Mouse (Mus musculus): Measurements from ENCODE around the gene Sgms1.

Gene Sgms1

DNA sequence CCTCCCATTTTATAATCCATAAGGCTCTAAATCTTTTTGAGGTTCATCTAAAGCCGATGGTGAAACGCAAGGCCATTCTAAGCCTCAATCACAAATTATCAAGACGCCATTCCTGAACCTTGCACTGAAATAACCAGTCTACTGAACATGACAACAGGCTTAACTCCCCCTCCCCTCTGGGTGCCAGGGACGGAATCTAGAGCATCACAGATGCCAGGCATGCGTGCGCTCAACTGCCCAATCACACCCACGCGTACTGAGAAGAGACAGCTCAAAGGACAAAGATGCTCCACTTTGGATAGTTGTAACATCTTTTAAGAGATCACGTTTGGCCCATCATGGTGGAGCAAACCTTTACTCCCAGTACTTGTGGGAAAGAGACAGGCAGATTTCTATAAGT lies 146.3 kb downstream of the Sgms1 start:
- no peak for DNase-seq (ENCODE audit: low read depth)

DNA sequence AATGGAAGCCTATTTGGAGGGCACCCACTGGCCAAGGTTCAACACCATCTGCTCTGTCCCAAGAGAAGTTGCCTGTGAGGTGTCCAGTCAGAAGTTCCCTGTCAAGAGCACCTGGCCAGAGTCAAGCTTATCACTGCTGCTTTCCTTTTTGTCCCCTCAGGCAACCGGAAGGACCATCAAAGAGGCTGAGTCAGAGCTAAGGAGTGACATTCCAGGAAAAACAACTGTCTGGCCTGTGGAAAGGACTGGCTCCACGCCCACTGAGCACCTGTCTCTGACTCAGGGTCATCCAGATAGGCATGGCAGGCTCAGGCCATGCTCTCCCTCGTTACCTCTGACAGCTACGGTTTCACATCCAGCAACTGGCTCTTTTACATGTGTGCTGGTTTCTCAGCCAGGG lies 147.4 kb downstream of the Sgms1 start:
- no peak for DNase-seq (ENCODE audit: low read depth)

DNA sequence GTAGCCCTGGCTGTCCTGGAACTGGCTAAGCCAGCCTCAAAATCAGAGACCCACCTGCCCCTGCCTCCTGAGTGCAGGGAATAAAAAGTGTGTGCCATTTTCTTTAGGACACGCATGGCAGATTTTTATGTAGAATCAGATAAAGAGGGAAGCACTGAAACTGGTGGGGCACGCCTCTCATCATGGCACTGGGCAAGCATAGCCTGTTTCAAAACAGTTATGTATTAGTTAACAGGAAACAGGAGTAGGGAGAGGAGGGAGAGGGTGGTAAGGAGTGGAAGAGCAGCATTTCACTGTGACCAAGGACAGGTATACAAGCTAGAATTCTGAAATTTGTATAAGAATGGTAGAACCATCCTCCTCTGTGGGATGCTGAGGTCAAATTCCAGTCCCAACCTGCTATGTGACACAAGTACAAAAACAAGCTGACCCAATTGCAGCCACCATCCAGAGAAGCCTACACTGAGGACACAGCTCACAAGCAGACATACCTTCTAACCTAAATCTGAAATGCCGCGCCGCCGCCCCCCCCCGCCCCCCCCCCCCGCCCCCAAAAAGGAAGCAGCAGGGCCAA lies 149.0 kb downstream of the Sgms1 start:
- DNase-seq (ENCODE audit: low read depth), result no peak

DNA sequence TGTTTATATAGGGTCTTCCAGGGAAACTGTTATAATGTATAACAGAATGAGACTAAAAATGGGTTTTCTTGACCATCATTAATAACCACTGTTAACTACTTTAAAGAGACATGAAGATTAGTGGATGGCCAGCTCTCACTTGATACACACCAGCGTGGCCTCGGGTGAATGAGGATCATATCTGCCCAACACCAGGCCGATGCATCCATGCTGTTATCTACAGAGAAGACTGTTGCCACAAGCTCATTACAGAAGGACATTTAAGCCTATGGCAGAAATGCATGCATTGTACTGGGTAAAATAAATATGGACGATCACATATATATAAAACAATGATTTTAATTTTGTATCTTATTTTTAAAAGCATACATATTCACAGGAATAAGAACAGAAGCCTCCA lies 149.6 kb downstream of the Sgms1 start:
- no peak for DNase-seq (ENCODE audit: low read depth)

DNA sequence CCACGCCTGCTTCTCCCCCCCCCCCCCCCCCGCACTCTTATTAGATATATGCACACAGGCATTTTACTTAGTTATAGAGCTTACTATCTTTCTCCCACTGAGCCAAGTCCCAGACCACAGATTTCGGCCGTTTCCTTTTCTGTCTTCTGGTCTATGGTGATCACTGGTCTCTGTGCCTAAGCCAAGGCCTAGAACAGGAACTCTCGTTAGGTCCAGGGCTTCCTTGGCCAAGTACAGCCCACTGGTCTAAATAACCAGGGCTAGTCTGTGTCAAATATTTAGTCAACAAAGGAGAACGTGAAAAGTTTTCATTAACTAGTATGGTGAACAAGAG lies 150.1 kb downstream of the Sgms1 start:
- DNase-seq (ENCODE audit: low read depth), result no peak

DNA sequence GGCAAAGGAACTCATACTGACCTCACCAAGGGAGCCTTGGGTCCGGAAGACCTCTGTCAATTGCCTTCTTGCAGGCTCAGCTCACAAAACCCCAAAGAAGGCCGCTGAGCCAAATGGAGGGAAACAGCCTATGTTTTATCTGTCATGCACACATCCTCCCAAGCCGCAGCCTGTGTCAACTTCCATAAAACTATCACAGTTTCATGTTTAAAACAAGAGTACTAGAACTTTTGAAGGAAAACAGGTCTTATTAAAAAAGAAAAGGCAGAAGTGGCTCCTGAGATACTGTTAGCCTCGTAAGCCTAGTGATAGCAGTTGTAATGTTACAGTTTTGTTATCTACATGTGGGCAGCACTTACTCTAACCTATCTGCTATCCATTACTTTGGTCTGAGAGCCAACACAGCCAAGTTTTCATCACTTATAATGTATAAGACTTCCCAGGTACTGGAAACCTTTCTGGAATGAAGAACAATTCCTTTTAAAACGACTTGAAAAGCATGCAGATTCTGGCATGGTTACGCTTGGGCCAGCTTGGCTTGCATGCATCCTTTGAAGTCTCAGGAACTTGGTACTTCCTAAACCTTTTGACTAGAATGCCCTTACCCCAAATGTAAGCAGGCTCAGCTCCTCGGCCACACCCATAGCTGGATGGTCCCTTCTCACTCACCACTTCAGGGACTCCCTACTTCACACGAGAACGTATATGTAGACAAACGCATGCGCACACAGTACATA lies 150.6 kb downstream of the Sgms1 start:
- DNase-seq (ENCODE audit: low read depth), result peak; percentile 47

DNA sequence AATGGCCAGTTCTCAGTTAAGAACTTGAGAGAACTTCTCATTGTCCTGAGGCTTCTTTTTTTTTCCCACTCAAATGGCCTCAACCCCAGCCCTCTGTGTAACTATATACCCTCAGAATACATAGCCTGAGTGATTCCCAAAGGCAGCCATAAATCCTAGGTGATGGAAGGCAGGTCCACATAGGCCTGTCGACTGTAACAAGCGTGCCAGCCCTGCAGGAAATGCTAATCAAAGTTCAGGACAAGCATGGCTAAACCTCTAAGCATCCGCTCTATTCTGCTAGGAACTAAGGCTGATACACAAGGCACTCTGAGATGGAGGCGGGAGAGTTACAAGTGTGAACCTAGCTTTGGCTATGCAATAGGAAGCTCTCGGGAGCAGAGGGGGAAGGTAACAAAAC lies 151.8 kb downstream of the Sgms1 start:
- DNase-seq (ENCODE audit: low read depth), result no peak

DNA sequence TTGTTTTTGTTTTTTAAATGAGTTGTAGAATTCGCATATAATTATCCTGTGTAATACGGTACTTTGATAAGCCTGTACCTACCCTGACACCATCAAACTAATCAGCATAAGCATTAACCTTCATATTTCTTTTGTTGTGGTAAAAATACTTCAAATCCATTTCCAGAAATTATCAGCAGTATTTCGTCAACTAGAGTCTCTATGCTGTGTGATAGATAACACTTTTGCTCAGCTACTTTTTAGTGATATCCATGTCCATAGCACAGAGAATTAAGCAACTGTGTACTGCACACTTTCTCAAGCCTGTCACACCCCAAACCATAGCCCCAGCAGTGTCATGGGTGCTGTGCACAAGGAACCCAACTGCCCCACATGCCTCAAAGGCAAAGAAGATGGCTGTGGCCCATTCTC lies 152.3 kb downstream of the Sgms1 start:
- no peak for DNase-seq (ENCODE audit: low read depth)

DNA sequence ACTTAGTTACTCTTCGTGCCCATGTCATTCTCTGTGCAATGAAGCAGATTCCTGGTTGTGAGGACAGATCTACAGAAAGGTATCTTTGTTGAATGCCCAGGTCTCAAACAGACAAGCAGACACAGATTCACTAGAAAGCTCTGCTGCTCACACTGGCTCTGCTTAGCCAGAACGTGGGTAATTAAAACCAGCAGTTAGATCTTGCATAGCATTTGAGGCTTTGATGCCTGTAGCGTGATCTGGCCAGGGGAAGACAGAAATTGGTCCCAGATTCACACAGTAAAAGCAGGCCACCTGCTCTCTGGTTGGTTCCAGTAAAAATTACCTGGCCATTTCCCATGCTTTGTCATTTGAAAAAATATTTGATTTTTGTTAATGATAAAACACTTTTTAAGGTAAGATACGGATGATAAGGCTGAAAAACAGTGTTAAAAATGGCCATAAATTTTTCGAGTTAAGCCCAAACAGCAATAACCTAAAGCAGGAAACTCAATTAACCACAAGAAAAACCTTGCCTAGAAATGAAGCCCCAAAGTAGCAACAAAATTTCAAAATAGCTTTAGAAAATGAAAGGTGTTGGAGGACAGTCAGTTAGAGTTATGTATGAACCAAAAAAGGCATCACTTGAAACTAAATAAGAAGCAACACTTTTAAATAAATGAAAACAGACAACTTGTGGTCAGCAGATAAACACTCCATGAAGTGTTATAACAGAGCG lies 154.6 kb downstream of the Sgms1 start:
- peak; percentile 40 for DNase-seq (ENCODE audit: low read depth)

DNA sequence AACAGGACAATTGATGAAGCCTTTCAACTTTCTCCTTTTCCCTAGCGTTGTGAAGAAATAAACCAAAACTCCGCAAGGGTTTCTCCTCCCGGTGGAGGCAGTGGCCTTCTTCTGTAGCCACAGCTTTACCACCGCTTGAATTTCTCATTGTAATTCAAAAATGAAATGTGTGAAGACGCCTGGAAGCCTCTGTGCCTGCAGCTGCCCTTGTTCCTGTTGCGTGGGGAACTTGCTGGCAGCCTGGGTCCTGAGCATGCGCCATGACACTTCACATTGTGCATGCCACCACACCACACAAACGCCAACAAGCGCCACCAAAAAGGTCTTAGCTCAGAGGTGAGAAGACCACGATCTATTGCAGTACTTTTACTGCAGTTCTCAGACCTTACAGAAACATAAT lies 158.2 kb downstream of the Sgms1 start:
- DNase-seq (ENCODE audit: low read depth), result no peak

DNA sequence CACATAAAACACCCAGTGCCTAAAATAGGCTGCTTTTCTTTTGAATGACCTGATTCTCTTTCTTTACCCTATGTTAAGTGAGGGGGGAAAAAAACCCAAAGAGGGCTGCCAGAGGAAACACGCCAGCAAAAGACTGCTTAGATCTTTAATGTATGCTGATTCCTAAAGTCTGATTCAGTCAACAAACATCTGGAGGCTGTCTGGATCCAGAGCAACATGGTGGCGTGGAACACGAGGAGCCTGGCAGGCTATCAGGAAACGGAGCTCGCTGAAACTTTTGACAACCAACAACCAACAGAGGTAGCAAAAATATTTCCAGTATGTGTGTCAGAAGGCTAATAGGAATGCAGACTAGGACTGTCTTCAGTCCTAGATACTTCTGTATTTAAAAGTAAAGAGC lies 158.7 kb downstream of the Sgms1 start:
- no peak for DNase-seq (ENCODE audit: low read depth)

DNA sequence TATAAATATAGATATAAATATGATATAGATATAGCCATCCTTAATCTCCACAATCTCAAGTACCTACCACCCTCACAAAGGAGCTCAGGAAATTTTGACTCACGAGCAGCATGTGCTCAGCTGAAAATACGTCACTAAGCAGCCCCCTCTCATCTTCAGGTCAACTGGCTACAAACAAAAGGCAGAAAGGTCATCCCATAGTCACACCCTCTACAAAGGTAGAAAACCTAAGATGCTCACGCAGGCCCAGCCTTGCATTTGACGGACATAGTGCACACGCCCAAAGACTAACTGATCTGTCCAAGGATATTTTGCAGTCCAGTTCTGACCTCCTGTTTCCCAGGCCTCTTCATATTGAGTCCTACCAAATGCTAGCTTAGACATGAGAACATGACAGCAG lies 159.2 kb downstream of the Sgms1 start:
- DNase-seq (ENCODE audit: low read depth), result no peak

DNA sequence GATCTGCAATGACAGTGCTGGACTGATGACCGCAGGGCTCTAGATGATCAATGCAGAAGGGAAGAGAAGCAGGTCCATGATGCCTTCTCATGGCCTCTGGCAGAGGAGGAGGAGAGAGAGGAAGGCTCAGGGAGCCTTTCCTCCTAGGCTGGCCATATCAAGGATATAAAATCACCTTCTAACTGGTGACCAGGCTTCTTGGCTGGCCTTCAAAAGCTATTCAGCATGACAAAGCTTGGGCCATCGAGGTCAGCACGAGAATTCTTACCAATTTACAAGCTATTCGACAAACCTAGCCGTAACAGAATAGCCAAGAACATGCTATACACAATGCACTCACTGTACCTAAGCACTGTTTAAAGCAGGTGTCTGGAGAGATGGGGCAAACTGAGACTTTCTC lies 159.7 kb downstream of the Sgms1 start:
- DNase-seq (ENCODE audit: low read depth), result no peak

DNA sequence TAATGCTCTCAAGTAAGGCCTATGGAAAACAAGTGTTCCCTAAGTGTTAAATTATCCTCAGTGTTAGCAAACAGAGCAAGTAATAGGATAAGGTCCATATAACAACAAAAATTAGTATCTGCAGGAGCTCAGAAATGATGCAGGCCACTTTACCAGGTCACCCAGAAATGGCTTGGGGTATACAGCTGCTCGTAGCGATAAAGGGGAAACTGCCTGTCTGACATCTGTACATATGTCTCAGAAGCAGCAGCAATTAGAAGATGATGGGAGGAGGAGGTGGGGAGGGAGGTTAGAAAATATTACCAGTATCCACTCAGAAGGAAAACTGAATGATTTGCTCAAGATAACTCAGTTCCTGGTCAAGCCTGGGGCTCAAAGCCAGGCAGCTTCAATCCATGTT lies 162.3 kb downstream of the Sgms1 start:
- DNase-seq (ENCODE audit: low read depth), result no peak

DNA sequence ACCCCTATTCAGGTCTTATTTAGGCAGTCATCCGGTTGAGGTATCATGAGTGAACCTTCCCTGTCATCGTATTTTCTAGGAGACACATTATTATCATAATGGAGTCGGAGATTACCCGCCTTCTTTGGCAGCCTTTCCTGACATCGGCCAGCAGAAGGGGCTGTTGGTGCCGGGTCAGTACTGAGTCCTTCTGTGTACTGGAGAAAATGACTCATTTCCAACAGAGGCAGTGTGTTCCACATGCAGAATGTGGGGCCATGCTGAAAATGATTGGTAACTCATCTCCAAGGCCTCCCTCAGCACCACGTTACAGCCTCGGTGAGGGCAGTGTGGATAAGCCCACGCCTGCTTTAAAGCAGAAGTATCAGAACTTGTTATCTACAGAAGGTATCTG lies 164.4 kb downstream of the Sgms1 start:
- no peak for DNase-seq (ENCODE audit: low read depth)

DNA sequence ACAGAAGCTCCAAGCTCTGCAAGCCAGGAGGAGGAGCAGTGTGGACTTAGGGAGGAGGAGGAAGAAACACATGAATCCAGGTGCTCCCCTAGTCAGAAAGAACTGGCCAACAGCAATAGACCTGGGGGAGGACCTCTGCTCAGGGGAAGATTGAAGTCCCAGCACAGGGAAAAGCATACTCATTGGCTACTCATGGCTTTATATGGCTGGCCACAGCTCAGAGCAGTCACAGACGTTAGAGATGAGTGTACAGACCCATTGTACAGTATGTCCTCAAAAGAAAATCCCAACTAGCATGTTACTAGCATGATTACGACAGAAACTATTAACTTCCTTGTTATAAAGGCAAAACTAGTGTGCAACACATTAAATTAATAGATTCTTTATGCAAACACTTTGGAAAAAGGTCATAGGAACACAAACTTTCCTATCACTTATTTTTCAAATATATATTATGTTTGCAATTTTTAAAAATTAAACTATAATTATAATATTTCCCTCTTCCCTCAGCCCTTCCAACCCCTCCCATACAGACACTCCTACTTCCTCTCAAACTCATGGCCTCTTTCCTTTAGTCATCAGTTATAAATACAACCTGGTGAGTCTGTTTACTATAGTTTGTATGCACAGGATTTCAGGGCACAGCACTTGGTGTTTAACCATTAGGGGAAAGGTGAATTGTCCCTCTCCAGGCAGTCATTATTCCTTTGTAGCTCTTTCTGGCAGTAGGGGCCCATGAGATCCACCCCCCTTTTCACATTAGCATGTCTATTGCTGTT lies 165.0 kb downstream of the Sgms1 start:
- DNase-seq (ENCODE audit: low read depth), result no peak

DNA sequence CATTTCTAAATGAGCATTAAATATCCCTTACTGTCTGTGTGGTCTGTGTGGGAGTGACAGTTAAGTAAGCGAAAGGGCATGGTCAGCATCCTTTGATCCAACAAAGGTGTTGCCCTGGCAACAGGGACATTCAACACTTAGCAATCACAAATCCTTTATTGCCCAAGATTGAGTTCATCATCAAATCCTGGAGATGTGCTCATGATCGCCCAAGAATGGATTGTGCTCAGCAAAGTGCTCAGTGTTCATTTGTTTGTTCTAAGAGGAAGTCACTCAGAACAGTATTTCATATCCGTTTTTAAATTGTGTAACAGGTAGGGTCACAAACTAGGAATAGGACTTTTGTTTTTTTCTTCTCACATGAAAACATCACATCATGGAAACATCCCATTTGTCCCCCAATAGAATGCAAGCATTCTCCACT lies 165.8 kb downstream of the Sgms1 start:
- DNase-seq (ENCODE audit: low read depth), result peak; percentile 46

DNA sequence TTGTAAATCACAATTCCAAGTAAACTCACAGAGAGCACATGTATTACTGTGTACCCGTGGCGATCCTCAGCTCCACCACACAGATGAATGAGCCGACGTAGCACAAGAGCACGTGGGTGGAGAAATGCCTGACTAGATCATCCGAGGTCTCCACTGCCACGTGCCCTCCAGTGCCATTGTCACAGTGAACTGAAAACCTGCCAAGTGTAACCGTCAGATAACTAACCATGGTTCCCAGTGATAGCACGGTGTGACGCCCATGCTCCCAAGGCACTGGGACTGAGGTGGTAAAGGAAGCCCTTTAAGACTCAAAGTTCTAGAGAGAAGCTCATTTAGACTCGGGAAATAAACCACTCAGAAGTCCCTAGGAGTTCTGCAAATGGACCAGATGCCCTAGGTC lies 167.4 kb downstream of the Sgms1 start:
- no peak for DNase-seq (ENCODE audit: low read depth)

DNA sequence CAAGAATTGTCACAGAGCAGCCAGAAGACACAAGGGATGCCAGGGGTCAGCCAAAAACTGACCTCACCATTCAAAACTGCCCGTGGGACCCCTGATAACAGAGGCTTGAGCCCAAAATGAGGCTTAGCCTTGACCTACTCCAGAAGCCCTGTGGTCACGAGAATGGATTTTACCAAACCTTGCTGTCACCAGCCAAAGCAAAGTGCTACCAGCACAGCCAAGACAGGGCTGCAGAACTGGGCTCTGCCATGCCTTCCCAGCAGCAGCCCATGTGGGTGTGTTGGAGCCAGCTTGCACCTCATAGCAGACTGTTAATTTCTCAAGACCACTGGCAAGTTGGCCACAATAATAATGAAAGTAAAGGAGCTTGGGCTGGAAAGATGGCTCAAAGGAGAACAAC lies 168.5 kb downstream of the Sgms1 start:
- DNase-seq (ENCODE audit: low read depth), result no peak

DNA sequence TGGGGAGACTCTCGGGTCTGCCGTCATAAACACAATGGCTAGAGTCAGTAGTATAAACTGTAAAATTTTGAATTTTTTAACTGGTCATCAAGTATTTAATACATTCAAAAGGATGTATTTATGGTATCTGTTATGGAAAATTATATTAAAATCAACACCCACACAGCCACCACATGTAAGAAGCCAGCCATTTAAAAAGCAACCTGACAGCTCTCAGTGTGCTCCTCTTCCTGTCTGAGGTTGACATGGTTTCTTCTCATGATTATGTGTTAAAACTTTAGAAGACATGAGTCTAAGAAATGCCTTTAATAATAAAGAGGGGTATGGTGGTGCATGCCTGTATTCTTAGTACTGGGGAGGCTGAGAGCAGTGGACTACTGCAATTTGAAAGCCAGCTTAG lies 172.8 kb downstream of the Sgms1 start:
- peak; percentile 49 for DNase-seq (ENCODE audit: low read depth)

DNA sequence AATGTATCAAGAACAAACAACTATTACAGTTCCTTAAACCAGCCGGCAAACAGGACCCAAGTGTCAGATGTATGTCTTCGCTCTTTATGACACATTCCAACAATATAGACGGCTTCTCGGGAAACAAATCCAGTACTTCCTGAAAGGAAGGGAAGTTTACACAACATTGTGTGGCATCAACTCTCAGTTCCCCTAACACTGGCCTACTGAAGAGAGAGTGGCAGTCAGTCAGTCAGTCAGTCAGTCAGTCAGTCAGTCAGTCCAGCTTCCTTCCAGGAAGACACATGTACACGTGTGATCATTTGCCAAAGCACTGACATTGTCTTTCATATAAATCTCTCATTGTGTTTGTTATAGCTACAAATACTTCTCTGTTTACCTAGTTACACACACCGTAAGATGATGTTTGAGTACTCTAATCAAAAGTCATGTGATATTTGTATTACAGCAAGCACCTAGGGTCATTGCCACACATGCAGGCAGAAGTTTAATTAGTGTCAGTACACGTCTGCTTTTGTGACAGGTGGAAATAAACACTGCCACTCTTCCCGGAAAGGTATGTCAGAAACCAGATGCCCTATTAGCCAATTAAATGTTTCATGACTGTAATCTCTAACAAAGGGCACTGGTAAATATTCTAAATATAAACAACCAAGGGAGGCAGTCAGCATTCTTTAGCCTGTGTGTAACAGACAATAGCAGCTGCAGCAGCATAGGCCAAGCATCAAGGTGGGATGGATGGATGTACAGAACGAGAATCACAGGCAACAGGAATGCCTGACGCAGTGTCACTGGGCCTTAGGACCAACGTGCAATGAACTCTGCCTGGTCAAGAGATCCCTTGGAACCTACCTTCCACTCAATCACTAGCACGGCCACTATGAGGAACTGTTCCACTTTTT lies 174.4 kb downstream of the Sgms1 start:
- DNase-seq (ENCODE audit: low read depth), result no peak

DNA sequence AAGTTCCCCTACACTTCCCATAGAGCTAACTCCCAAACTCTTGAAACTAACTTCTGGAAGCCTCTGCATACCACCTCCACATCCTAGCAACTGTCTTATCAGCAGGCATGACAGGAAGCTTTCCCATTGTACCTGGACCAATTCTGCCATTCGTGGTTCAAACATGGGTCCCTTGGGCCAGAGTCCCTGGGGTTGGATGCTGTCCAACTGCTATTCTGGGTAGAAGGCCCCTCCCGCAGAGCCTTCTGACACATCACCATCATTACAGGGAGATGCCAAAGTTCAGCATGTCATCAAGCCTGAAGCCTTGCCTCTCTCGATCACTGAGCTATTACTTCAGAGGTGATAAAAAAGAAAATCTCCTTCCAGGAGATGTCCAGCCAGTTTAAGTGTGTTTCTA lies 175.9 kb downstream of the Sgms1 start:
- no peak for DNase-seq (ENCODE audit: low read depth)
